Mouse (Mus musculus) heart, adult 2 months (tissue): Measurements from ENCODE around the gene Pias1. TPM values are rescaled to one million over a fixed set of nuclear protein-coding genes. Genes with fewer than 3 reads are reported as not detected.
A peak's percentile ranks its signal among the peaks of the same experiment; 100 is the strongest.

Source experiments
- DNase-seq, 2 experiments: peaks; one replicate each; pipeline ENCODE4 v3.0.0; 2021
- H3K27ac ChIP-seq: fragments of 200-600 bp; 2 replicates; pipeline ENCODE4 v1.8.1; 2022
- H3K27me3 ChIP-seq: fragments of 200-500 bp; 2 replicates; pipeline ENCODE4 v1.6.1; 2012; ENCODE audit warnings: mild to moderate bottlenecking, low read length, inconsistent platforms, mixed read lengths; ENCODE audit not compliant: control insufficient read depth, insufficient read depth
- H3K36me3 ChIP-seq: fragments of 200-500 bp; 2 replicates; pipeline ENCODE4 v1.6.1; 2012; ENCODE audit warnings: low read length, inconsistent platforms; ENCODE audit not compliant: control insufficient read depth, insufficient read depth
- H3K4me1 ChIP-seq: fragments of 200-500 bp; 2 replicates; pipeline ENCODE4 v1.6.1; 2011; ENCODE audit warnings: low read length; ENCODE audit not compliant: control insufficient read depth, insufficient read depth
- H3K4me3 ChIP-seq: fragments of 200-600 bp; 2 replicates; pipeline ENCODE4 v1.8.1; 2022
- H3K79me2 ChIP-seq: fragments of 200-500 bp; replicated peaks from 2 replicates; pipeline ENCODE4 v1.6.1; 2012; ENCODE audit warnings: mild to moderate bottlenecking, inconsistent platforms, low read length, moderate library complexity, mixed read lengths; ENCODE audit not compliant: control insufficient read depth, insufficient read depth
- H3K9ac ChIP-seq: fragments of 200-500 bp; 2 replicates; pipeline ENCODE4 v1.6.1; 2012; ENCODE audit warnings: low read depth, mild to moderate bottlenecking, control low read depth, inconsistent platforms, low read length, mixed read lengths
- CTCF ChIP-seq: fragments of 200-600 bp; IDR thresholded peaks from 2 replicates; pipeline ENCODE4 v1.8.1; 2022; ENCODE audit warnings: antibody characterized with exemption, mild to moderate bottlenecking, moderate library complexity
- EP300 ChIP-seq: fragments of 200-500 bp; IDR thresholded peaks from 2 replicates; pipeline ENCODE4 v1.6.1; 2011; ENCODE audit warnings: low read depth, low read length, control low read depth; ENCODE audit not compliant: insufficient read depth
- POLR2A ChIP-seq: fragments of 200-500 bp; IDR thresholded peaks from 2 replicates; pipeline ENCODE4 v1.6.1; 2011; ENCODE audit warnings: mild to moderate bottlenecking, low read depth, low read length, control low read depth; ENCODE audit not compliant: insufficient read depth
- WGBS: fragments of 180-500 bp; shearing (Covaris S2); methylation state at CpG from one replicate; pipeline ENCODE4 v1.1.7; 2018; 5-methylcytosine and 5-hydroxymethylcytosine counted together
- intact Hi-C: fragments of 180-260 bp; cut with DNase I; formaldehyde crosslinking; loops from one replicate; pipeline ENCODE4 v1.15.1; 2025
- polyA plus RNA-seq: library from polyadenylated mRNA; depleted of rRNA; stranded (reverse); fragments of >200 nt; gene quantifications from 2 replicates; pipeline ENCODE4 v1.2.3, GENCODE M21; 2012
- total RNA-seq, 2 experiments: library from RNA; stranded (reverse); gene quantifications; 2 replicates each; pipeline ENCODE4 v1.2.3; 2021

Gene Pias1
- total and polyA plus RNA-seq, 3 experiments = 18.0 to 26.1 (median 24.2) TPM

- Histone ChIP-seq H3K9ac (no peak overlapping the region), H3K27ac (no peak overlapping the region), H3K4me3 (no peak overlapping the region), H3K4me1 (peaks cover 14% of the 10 kb centered on the region), H3K36me3 (peaks cover 38% of the 10 kb centered on the region), H3K79me2 (peaks cover 11% of the 10 kb centered on the region), H3K27me3 (no peaks in the 10 kb centered on the region)
- 60% methylated on average over 2 of the region's 2 CpGs for WGBS
- TF ChIP-seq CTCF = no peak
- no peak for TF ChIP-seq EP300
- no peak for TF ChIP-seq POLR2A
- intact Hi-C loops = no loop called here
- DNase-seq = no peak
Observed at GRCm38 (mm10) chr9:62934700-62935400, 52.9 kb downstream of the Pias1 start.

DNA sequence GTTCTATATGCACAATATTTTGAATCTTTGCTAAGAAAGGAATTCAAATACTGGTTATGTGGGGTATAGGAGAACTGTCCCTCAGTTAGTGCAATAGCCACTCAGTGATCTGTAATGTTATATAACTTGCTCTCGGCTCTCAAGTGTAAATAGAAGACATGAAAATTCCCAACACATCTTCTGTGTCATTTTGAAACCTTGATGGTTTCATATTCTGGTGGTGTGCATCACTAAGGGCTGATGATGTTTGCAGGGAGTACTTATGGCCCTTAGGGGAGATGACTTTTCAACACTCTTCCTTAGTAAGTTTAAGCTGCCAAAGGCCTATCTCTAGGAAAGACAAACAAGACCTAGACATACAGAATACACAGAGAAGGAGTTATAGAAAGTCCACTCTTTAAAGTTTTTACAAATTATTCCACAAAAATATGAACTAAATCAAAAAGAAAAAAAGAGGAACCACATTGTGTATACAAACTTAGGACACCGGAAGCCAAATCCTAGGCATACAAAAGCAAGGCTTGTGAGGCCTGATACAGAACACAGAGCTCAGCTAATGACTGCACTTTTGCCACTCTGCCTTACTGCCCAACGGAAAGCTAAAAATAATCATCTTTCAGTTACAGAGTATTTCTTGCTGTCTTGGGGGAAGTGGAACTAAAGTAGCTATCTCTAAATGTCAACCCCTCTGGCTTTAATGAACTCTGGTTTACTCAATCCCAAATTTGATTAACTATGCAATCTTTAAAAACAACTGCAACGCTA is 55.0 kb downstream of the Pias1 start:
- 21% methylated on average over 4 of the region's 4 CpGs for WGBS
- Histone ChIP-seq H3K4me1 (peaks cover 12% of the 10 kb centered on the region), H3K36me3 (peaks cover 31% of the 10 kb centered on the region), H3K4me3 (no peak overlapping the region), H3K27me3 (no peaks in the 10 kb centered on the region), H3K79me2 (peaks cover 6% of the 10 kb centered on the region), H3K9ac (no peak overlapping the region), H3K27ac (peak overlapping the region; percentile 39)
- DNase-seq = no peak
- TF ChIP-seq POLR2A = no peak
- no peak for TF ChIP-seq CTCF
- no peak for TF ChIP-seq EP300
- intact Hi-C loops = no loop called here

DNA sequence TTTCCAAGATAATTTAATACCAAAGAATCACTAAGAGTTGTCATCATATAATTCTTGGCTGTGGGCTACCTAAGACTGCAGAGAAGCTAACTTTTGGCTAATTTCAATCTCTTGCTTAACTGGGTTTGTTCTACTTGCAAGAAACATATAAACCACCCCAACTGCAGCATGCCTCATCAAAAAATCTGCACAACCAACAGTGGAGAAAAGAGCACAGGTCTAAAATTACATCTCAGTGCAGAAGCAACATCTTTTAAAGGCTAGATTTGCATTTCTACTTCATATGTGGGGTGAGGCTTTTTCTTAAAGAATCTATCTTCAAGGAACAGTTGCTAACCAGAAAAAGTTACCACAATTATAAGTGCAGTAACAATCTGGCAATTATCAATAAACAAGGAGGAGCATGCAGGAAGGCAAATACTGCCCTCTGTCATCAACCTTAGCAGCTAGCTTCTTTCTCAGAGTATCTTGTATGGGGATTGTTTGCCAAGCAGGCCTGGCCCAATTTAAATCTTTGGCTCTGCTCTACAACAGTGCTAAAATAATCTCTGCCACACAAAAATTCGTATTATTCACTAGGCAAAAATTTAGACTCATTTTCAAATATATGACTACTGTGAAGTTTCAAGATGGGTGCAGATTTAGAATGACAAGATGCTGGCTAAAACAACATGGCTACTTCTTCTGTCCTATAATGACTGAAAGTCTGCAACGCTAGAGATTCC is 62.7 kb downstream of the Pias1 start:
- Histone ChIP-seq H3K4me3 (no peak overlapping the region), H3K36me3 (peaks cover 11% of the 10 kb centered on the region), H3K27me3 (no peaks in the 10 kb centered on the region), H3K27ac (no peak overlapping the region), H3K9ac (no peak overlapping the region), H3K4me1 (peaks cover 4% of the 10 kb centered on the region; the same call in 1 of the 2 replicates), H3K79me2 (peaks cover 4% of the 10 kb centered on the region)
- TF ChIP-seq CTCF (0 out of 2 replicates have a peak, but pooled peaks have one; percentile 9), EP300 (no peak), POLR2A (no peak)
- DNase-seq = no peak
- intact Hi-C loops = no loop called here
- WGBS = 71% methylated on average over 2 of the region's 2 CpGs

GRCm38 (mm10) chr9:62920877-62921276 is 66.8 kb downstream of the Pias1 start:
- WGBS = 53% methylated on average over 2 of the region's 2 CpGs
- intact Hi-C loops = no loop called here
- DNase-seq = no peak
- TF ChIP-seq EP300 = no peak
- no peak for TF ChIP-seq CTCF
- TF ChIP-seq POLR2A = no peak
- peaks cover 2% of the 10 kb centered on the region; the same call in 1 of the 2 replicates for H3K79me2 ChIP-seq
- H3K9ac ChIP-seq = no peak overlapping the region
- H3K27ac ChIP-seq = no peak overlapping the region
- peaks cover 11% of the 10 kb centered on the region for H3K36me3 ChIP-seq
- H3K4me1 ChIP-seq = peaks cover 4% of the 10 kb centered on the region; the same call in 1 of the 2 replicates
- H3K27me3 ChIP-seq = no peaks in the 10 kb centered on the region
- no peak overlapping the region for H3K4me3 ChIP-seq

GRCm38 (mm10) chr9:62917059-62917458 is 70.7 kb downstream of the Pias1 start:
- DNase-seq = no peak
- no peaks in the 10 kb centered on the region for H3K79me2 ChIP-seq
- no peak overlapping the region for H3K27ac ChIP-seq
- peaks cover 3% of the 10 kb centered on the region for H3K4me1 ChIP-seq
- no peaks in the 10 kb centered on the region for H3K27me3 ChIP-seq
- TF ChIP-seq EP300 (no peak), POLR2A (no peak), CTCF (no peak)
- intact Hi-C loops = loop anchor here (10.0 kb wide), 1 partner anchor 58 kb away; no protein-coding TSS in a partner anchor
- 97% methylated on average over 1 of the region's 1 CpGs for whole genome bisulfite sequencing
- H3K9ac ChIP-seq = no peak overlapping the region
- H3K36me3 ChIP-seq = peaks cover 3% of the 10 kb centered on the region
- H3K4me3 ChIP-seq = no peak overlapping the region
